Mouse (Mus musculus) megakaryocyte, adult 5-6 weeks (primary cell): ENCODE measurements around the gene Mad2l2. TPM values are rescaled to one million over a fixed set of nuclear protein-coding genes. Genes with fewer than 3 reads are reported as not detected.

Source experiments
- ATAC-seq: 2 replicates; pipeline ENCODE4 v1.8.0; 2016; ENCODE audit warnings: mild to moderate bottlenecking, inconsistent platforms; ENCODE audit not compliant: poor library complexity, severe bottlenecking
- total RNA-seq, 2 experiments: library from RNA; stranded (forward) in 1 of 2; stranded (reverse) in 1 of 2; fragments of 153-499, 151-499 nt in 1 of 2; fragments of 221-1000, 200-1000 nt in 1 of 2; gene quantifications; 2 replicates each; pipeline versions ENCODE4 v1.2.3 to v1.2.4; 2015 to 2017

Gene Mad2l2
- total RNA-seq (2015) (21.9 and 25.3 TPM in 2 replicates), total RNA-seq (2017) (3.6 and 5.9 TPM in 2 replicates)

- ATAC-seq, result no peak
These were observed at the start of gene Mad2l2 for GRCm38 (mm10) chr4:148130133-148130532. Mad2l2 (plus strand) TSS chr4:148130384.

DNA sequence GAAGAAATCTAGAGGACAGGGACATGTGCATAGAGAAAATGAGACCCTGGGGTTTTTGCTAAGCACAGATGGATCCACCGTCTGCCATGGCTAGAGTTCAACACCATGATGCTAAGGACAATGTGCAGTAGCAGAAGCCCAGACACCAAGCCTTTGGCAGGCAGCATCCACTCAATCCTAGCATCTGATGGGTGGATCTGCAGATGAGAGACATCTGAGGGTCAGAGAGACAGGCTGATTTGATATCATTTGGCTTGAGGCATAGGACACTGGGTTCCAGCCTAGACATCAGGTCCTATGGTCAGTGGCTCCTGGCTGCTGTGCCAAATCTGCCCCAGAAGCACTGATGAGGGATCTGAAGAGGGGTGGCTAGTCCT, 49.6 kb upstream of the Mad2l2 start:
- no peak for ATAC-seq

GRCm38 (mm10) chr4:148081201-148081600, 49.0 kb upstream of the Mad2l2 start:
- no peak for ATAC-seq

DNA sequence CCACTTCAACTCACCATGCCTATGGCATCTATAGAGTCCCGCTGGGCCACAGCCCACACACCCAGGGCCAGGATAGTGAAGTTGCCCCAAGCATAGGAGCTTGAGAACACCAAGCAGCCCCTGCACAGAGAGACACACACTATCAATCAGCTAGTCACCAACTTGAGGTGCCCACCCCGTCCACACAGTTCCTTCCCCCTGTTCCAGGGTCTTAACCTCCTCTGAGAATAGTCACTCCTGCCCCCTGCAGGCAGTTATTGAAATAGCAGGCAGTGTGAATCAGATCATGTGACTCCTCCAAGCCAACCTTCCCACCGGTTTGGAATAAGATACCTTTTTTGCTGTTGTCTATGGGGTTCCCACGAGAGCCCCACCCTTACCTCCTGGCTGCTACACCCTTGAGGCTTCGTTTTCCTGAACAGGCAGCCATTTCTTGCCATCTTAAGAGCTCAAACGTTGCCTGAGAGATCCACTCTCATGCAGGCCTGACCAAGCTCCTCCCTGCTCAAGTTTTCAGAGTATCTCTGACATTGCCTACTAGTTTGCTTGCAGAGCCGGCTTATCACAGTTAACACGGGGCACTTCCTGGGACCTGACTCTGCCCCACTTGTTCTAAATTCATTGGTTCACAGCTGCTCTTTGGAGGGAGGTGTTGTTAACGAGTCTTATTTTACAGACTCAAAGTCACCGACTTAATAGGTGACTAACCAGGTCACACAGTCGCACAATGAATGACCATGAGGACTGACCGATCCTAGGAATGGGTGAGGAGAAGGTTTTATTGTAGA, 47.7 kb upstream of the Mad2l2 start:
- ATAC-seq, result peak; percentile 48

DNA sequence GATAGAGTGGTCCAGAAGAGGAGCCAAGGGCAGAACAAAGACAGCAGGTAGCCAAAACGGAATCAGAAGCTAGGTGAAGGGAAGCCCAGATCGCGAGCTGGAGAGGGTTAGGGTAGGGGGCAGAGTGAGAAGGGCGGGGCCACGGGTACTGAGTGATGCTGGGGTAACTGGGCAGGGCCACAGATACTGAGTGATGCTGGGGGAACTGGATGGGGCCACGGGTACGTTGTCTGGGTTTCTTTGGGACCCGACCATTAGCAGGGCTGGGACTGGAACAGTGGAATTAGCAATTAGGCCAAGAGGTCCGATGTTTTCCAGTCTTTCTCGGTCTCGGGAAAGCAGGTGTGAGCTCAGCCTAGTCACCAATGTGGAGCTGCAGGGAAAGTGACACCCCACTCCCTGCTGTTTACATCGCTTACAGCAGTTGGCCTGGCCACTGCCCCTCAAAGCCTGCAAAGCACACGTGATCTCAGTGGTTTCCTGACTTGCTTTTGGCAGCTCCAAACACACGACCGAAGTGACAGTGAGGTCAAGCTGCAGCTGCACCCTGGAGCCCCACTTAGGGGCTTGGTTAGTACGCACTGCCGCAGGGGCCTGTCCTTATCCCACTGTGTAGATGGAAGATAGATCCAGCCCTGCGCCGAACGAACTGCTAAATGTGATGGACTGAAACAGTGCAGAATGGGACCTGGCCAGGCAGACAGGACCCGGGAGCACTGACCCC, 46.8 kb upstream of the Mad2l2 start:
- peak; percentile 14; the same call in 1 of the 2 replicates for ATAC-seq

GRCm38 (mm10) chr4:148084261-148084714, 45.9 kb upstream of the Mad2l2 start:
- no peak for ATAC-seq

- ATAC-seq, result no peak
These were observed 44.9 kb upstream of the Mad2l2 start for GRCm38 (mm10) chr4:148085131-148085906.

- ATAC-seq, result no peak
These were observed 44.3 kb upstream of the Mad2l2 start for GRCm38 (mm10) chr4:148085907-148086305.

DNA sequence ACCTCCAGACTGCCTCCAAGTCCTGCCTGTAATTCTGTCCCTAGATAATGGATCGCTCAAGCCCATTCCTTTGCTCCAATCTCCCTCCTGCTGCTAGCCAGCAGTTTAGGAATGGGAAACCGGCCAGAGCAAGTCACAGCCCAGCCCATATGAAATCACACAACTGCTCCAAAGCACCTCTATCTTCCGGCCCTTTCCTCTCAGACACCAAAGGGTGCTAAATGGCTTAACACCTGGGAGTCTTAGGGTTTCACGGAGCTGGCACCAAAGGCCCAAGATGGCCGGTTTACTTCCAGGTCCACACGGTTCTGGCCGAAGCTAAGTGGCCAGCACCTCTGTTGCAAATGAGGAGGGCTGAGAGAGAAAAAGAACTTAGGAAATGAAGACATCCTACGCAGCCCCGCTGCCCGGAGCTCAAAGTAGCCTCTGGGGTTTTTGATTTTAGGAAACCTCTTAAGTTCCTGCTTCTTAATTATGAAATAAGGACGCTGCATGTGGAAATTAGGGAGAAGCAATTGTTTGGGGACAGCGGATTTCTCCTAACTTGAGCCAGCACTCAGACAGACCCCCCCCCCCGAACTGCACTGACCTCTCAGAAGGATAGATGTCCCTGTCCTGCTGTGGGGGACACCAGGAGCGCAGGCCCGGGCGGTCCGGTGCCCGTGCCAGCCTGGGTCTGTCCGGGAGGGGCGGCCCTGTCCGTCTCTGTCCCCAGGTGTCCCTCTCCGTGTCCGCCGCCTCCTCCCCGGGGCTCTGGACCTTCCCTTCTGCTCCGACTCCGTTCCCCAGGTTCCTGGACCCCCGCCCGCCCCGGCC, 42.9 kb upstream of the Mad2l2 start:
- peak; percentile 23 for ATAC-seq

DNA sequence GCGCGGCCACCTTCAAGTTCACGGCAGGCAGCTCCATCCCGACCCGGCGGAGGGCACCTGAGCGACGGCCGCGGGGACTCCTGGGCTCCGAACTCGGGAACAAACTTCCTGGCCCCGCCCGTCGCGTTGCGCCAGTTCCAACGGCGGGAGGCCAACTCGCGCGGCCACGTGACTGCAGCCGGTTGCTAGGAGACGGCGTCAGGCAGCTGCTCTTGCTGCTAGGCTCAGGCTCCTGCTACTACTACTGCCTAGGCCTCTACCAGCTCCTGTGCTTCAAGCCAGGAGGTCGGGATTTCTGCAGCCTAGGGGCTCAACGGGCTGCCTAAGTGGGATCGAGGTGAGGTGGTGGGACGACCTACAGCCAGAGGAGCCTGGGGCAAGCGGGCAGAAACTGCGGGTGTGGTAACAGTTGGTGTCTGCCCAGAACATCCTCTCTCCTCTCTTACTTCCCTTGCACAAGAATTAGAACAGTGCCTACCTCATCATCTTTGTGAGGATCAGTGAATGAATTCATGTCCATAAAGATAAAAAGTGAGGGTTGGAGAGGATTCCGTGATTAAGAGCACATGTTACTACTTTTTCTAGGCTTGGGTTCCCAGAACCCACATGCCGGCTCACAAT, 42.2 kb upstream of the Mad2l2 start, which contains the start of gene Agtrap:
Gene Agtrap, minus strand, starts transcription at position 125 of the 621 bp plus-strand sequence.
- peak; percentile 81 for ATAC-seq

DNA sequence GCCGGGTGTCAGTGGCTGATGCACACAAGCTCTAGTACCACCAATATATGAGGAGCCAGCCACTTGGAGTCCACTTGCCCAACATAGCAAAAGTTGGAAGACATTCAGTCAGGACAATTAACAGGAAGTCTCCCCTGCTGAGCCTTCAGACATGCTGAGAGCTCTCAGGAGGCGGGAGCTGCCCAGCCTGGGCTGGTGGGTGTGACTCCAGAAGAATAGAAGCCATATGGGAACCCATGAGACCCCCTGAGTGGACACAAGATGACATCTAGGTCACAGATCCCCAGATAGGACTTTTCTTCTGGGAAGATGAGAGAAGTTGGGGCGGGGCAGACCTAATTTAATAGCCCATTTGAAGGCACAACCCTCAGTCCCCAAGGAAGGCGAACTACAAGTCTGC, 41.0 kb upstream of the Mad2l2 start:
- no peak for ATAC-seq

- ATAC-seq, result no peak
These were observed 39.0 kb upstream of the Mad2l2 start for GRCm38 (mm10) chr4:148091181-148091580.

GRCm38 (mm10) chr4:148092551-148093271, 37.5 kb upstream of the Mad2l2 start:
- ATAC-seq, result no peak

DNA sequence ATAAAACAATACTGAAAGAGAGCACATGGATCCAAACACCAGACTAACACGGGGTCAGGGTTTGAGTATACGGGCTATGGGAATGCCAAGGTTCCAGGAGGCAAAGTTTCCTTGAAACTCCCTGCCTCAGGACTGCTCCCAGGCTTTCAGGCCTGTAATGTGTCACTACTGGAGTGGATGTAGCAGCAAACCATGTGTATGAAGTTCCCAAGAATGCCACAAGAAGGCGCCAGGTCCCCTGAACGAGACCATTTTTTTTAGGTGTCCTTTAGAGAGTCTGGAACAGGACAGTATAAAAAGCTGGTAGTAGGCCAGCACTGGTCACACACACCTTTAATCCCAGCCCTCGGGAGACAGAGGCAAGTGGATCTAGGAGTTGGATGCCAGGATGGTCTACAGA, 36.0 kb upstream of the Mad2l2 start:
- no peak for ATAC-seq

GRCm38 (mm10) chr4:148095081-148095480, 35.1 kb upstream of the Mad2l2 start:
- no peak for ATAC-seq

GRCm38 (mm10) chr4:148097936-148098335, 32.2 kb upstream of the Mad2l2 start:
- no peak for ATAC-seq

DNA sequence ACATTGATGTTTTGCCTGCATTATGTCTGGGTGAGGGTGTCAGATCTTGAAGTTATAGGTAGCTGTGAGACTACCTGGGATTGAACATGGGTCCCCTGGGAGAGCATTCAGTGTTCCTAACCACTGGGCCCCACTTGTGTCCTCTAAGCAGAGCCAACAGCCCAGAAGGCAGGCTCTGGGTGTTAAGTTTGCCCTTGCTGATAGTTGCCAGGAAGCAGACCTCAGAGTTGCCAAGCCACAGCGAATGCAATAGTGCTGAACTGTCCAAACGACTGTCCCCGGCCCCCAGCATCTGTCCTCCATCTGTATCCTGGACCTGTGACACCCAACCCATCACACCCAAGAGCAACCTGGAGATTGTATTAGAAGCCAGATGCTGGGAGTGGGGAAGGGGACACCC, 31.5 kb upstream of the Mad2l2 start:
- ATAC-seq, result no peak

DNA sequence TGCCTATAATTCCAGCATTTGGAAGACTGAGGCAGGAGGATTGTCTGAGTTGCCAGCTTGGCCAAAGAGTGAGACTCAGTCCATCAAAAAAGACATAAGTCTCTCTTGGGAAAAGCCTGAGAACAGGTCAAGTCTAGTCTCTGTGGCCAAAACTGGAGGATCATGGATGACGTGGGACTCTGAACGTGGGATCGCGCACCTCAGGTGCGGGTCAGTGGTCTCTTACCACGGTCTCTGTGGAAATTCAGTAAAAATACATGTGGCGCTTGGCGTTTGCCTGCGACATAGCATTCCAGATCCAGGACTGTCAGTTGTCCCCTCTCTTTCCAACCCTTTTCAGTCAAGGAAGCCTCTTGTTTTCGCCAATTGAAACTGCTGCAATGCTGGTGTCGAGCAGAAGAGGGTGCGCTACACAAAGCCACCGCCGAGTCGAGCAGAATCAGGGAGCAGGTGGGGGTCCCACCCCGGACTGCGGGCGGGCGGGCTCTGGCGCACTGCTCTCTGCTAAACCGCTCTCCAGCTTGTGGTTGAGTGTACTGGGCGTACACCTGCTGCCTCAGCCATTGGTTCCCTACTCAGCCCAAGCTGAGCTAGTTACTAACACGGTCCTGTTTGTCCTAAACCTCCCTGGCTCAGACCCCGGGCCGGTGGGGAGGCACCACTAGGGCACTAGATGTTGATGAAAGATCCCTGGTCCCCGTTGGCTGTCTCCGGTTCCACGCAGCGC, 28.2 kb upstream of the Mad2l2 start:
- ATAC-seq, result peak; percentile 83

GRCm38 (mm10) chr4:148104146-148104545, 26.0 kb upstream of the Mad2l2 start:
- no peak for ATAC-seq
